Mouse (Mus musculus) forebrain, embryonic 12.5 days (tissue): ENCODE measurements around the gene Retnlg. TPM values are rescaled to one million over a fixed set of nuclear protein-coding genes. Genes with fewer than 3 reads are reported as not detected.
"Not testable (repeated sequence)": the region's sequence is repeated elsewhere in the genome, so short reads cannot be mapped to it uniquely, and the experiment has no call there.

Experiments
- ATAC-seq: fragments of 200-750 bp; cut with Nextera tagmentation; 2 replicates; pipeline ENCODE4 v1.8.0; 2017; ENCODE audit warnings: moderate TSS enrichment; ENCODE audit not compliant: low FRiP score
- H3K27ac ChIP-seq: fragments of 300-500 bp; sonication (generic); 2 replicates; pipeline ENCODE4 v1.5.1; 2016; ENCODE audit warnings: mild to moderate bottlenecking
- H3K27me3 ChIP-seq: fragments of 300-500 bp; sonication (generic); 2 replicates; pipeline ENCODE4 v1.6.1; 2016; ENCODE audit warnings: mild to moderate bottlenecking
- H3K36me3 ChIP-seq: fragments of 300-500 bp; sonication (generic); replicated peaks from 2 replicates; pipeline ENCODE4 v1.6.1; 2016; ENCODE audit warnings: mild to moderate bottlenecking
- H3K4me1 ChIP-seq: fragments of 300-500 bp; sonication (generic); 2 replicates; pipeline ENCODE4 v1.6.1; 2016
- H3K4me2 ChIP-seq: fragments of 300-500 bp; sonication (generic); 2 replicates; pipeline ENCODE4 v1.6.1; 2016; ENCODE audit warnings: mild to moderate bottlenecking, moderate library complexity
- H3K4me3 ChIP-seq: fragments of 300-500 bp; sonication (generic); replicated peaks from 2 replicates; pipeline ENCODE4 v1.5.1; 2016; ENCODE audit warnings: mild to moderate bottlenecking
- H3K9ac ChIP-seq: fragments of 300-500 bp; sonication (generic); 2 replicates; pipeline ENCODE4 v1.6.1; 2016; ENCODE audit warnings: mild to moderate bottlenecking
- H3K9me3 ChIP-seq: fragments of 300-500 bp; sonication (generic); 2 replicates; pipeline ENCODE4 v1.6.1; 2016
- WGBS: fragments of 180-500 bp; shearing (Covaris S2); methylation state at CpG from one replicate; pipeline ENCODE4 v1.1.7; 2016; 5-methylcytosine and 5-hydroxymethylcytosine counted together
- polyA plus RNA-seq: library from polyadenylated mRNA; unstranded; fragments of >200 nt; fragmentation: Nextera tagmentation; extraction: Ambion mirVana; gene quantifications from 2 replicates; pipeline ENCODE4 v1.2.1, GENCODE M21; 2016

Retnlg gene
- not detected in 2 replicates for polyA plus RNA-seq

DNA sequence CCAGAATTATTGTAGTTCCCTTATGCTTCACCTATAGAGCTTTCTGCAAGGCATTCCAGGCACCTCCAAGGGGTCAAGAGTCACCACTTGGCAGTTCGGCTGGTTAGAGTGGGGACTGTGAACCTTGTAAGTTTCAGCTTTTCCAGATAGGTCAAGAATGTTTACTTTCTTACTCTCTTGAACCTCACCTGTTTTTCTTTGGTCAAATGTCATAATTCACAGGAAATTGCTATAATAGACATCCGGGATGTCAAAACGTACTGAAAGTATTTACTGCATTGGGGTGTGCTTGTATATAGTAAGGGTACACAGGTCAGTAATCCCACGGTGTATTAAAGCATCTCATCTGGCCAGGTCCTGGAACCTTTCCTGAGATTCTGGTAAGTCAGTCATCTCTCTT is at the start of gene Retnlg:
Gene Retnlg (plus strand): TSS at position 301 of the 400 bp plus-strand sequence.
- H3K4me2 ChIP-seq = no peak within 1 kb of the TSS
- 90% methylated on average over 4 of the region's 4 CpGs for WGBS
- no peaks in the 10 kb centered on the region for H3K27me3 ChIP-seq
- no peak within 1 kb of the TSS for H3K27ac ChIP-seq
- H3K4me3 ChIP-seq = no peak within 1 kb of the TSS
- no peaks in the 10 kb centered on the region for H3K9me3 ChIP-seq
- ATAC-seq = no peak
- H3K36me3 ChIP-seq = no peaks in the 10 kb centered on the region
- H3K4me1 ChIP-seq = no peaks in the 10 kb centered on the region
- no peak within 1 kb of the TSS for H3K9ac ChIP-seq

DNA sequence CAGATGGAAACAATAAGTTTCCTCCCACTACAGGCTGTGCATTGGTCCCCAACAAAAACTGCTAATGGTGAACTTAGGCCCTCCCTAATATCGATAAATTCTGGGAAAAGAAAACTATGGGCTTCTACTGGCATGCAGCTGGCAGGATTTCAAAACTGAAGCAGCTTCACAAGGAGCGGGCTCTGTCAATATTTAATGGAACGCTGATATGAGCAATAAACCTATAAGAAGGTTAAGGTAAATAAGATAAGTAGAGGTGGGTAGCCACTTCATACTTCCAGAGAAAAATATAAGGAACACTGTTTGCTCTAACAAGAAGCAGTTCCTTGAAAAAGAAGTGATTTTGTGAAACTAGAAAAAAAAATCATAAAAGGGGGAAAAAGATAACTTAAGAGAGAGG is 45.9 kb upstream of the Retnlg start:
- Histone ChIP-seq H3K27ac (no peak overlapping the region), H3K27me3 (no peaks in the 10 kb centered on the region), H3K4me3 (no peak overlapping the region), H3K36me3 (no peaks in the 10 kb centered on the region), H3K4me2 (no peak overlapping the region), H3K9ac (no peak overlapping the region), H3K4me1 (no peaks in the 10 kb centered on the region), H3K9me3 (no peaks in the 10 kb centered on the region)
- 89% methylated on average over 3 of the region's 3 CpGs for WGBS
- ATAC-seq = no peak

DNA sequence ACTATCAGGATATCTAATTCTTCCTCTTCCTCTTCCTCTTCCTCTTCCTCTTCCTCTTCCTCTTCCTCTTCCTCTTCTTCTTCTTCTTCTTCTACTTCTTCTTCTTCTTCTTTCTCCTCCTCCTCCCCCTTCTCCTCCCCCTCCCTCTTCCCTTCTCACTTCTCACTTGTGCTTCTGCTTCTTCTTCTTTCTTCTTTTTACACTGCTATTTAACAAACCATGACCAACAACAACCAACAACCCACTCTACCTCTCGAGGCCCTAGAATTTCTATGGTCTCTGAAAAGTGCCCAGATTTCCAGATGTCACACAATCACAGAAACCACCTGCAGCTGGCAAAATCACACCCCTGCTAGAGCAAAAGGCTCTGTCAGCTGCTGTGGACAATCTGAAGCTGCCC is 44.8 kb upstream of the Retnlg start:
- no peak overlapping the region for H3K27ac ChIP-seq
- no peak overlapping the region for H3K4me3 ChIP-seq
- no peak for ATAC-seq
- no peaks in the 10 kb centered on the region for H3K27me3 ChIP-seq
- H3K4me1 ChIP-seq = no peaks in the 10 kb centered on the region
- 68% methylated on average over 1 of the region's 1 CpGs for WGBS
- no peak overlapping the region for H3K4me2 ChIP-seq
- H3K9me3 ChIP-seq = no peaks in the 10 kb centered on the region
- no peak overlapping the region for H3K9ac ChIP-seq
- H3K36me3 ChIP-seq = no peaks in the 10 kb centered on the region

DNA sequence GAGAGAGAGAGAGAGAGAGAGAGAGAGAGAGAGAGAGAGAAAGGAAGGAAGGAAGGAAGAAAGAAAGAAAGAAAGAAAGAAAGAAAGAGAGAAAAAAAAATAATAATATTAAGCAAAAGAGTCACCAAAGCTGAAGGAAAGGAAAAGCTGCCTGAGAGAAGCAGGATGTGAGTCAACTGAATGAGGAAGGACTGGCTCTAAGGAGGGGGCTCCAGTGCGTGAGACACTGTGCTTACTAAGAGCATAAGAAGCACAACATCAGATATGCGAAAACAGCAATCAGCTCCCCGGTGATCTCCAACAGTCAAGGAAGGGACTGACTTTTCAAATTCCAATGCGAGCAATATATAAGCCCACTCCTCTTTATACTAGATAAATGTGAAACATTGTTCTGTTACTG is 43.4 kb upstream of the Retnlg start:
- no peak for ATAC-seq
- no peaks in the 10 kb centered on the region for H3K27me3 ChIP-seq

DNA sequence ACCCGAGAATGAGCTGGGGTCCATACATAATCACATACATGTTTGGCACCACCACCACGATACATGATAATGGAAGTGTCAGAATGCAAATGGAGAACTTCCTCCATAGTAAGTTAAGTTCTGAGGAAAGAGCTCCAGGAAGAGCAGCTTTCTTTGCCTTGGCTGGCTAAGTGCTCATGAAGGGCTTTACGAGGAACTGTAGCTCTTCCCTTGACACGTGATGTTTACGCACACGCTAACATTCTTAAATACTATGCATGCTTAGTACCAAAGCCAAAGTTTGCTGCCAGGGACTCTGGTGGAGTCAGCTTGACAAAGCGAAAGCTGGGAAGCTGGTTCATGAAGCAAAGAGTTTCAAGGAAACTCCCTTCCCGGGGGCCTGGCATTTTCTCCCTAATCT is 40.4 kb upstream of the Retnlg start:
- H3K9me3 ChIP-seq = no peaks in the 10 kb centered on the region

More for the DNA sequence above, 43.4 kb upstream of the Retnlg start:
- H3K27ac ChIP-seq = no peak overlapping the region
- no peak overlapping the region for H3K4me2 ChIP-seq
- 85% methylated on average over 4 of the region's 4 CpGs for WGBS
- no peak overlapping the region for H3K4me3 ChIP-seq
- H3K36me3 ChIP-seq = no peaks in the 10 kb centered on the region
- H3K9me3 ChIP-seq = no peaks in the 10 kb centered on the region
- no peaks in the 10 kb centered on the region for H3K4me1 ChIP-seq
- no peak overlapping the region for H3K9ac ChIP-seq

DNA sequence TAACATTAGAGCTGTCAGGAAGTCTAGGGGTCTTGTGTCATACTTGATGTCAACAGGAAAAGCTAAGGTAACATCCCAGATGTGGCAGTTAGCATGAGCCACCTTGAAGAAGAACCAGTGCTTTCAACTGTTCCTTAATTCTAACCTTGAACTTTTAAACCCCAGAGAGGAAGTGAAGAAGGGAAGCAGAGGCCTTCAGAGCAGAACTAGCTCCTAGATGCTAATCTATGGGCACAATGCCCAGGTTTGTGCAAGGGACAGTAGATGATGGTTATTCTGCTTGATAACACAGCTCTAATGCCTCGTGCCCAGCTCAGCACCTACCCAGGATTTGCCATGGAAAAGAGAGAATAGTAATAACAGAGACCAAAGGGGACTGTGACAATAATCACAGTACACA is 38.8 kb upstream of the Retnlg start:
- WGBS = 59% methylated on average over 1 of the region's 1 CpGs
- not testable (repeated sequence) for H3K4me3 ChIP-seq, H3K36me3 ChIP-seq, H3K27me3 ChIP-seq, H3K27ac ChIP-seq, H3K9me3 ChIP-seq, H3K4me2 ChIP-seq, H3K9ac ChIP-seq, ATAC-seq, H3K4me1 ChIP-seq

More for the DNA sequence above, 40.4 kb upstream of the Retnlg start:
- Histone ChIP-seq H3K27me3 (no peaks in the 10 kb centered on the region), H3K4me1 (no peaks in the 10 kb centered on the region), H3K4me2 (no peak overlapping the region), H3K4me3 (no peak overlapping the region), H3K36me3 (no peaks in the 10 kb centered on the region), H3K9ac (no peak overlapping the region), H3K27ac (no peak overlapping the region)
- 93% methylated on average over 8 of the region's 8 CpGs for WGBS
- no peak for ATAC-seq

DNA sequence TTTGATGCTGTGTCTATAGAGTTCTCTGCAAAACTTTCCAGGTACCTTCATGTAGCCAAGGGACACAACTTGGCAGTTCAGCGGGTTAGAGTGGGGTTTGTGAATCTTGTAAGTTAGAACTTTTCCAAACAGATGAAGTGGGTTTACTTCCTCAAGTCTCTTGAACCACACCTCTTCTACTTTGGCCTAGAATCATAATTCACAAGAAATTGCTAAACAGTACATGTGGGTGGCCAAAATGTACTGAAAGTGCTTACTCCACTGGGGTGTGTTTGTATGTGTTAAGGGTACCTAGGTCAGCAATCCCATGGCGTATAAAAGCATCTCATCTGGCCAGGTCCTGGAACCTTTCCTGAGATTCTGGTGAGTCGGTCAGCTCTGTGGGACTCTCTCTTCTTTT is 30.2 kb upstream of the Retnlg start, which contains the start of gene Retnla:
Gene Retnla (plus strand): TSS at position 286 of the 400 bp plus-strand sequence.
- Histone ChIP-seq H3K9ac (no peak within 1 kb of the TSS), H3K36me3 (no peaks in the 10 kb centered on the region), H3K4me1 (no peaks in the 10 kb centered on the region), H3K4me2 (no peak within 1 kb of the TSS), H3K4me3 (no peak within 1 kb of the TSS), H3K9me3 (no peaks in the 10 kb centered on the region), H3K27me3 (no peaks in the 10 kb centered on the region), H3K27ac (no peak within 1 kb of the TSS)
- whole genome bisulfite sequencing = 90% methylated on average over 3 of the region's 3 CpGs
- no peak for ATAC-seq

DNA sequence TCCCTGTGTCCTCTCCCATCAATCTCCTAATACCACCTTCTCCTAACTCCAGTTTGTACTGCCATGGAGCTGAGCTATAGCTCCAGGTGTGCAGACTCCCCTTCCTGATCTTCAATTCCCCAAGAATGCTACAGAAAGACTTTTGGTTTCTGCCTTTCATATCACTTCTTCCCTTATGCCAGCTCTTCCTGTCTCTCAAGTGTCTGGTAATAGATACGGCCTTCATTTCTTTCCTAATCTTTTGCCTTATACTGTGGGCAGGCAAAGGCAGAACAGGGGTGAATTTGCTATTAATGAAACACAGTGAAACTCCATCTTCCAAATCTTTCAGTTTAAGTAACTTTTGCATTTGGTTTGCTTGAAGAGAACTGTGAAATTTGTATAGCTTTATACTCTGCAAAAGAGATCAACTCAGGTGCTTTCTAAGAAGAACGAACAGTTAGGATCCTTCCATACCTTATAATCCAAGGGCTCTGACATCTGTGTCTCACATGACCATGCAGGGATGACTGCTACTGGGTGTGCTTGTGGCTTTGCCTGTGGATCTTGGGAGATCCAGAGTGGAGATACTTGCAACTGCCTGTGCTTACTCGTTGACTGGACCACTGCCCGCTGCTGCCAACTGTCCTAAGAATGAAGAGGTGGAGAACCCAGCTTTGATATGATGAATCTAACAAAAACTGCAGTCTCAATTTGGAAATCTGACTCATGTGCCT is 28.6 kb upstream of the Retnlg start:
- Histone ChIP-seq H3K27ac (no peak overlapping the region), H3K4me2 (no peak overlapping the region), H3K4me3 (no peak overlapping the region), H3K4me1 (no peaks in the 10 kb centered on the region), H3K27me3 (no peaks in the 10 kb centered on the region), H3K9me3 (no peaks in the 10 kb centered on the region), H3K9ac (no peak overlapping the region), H3K36me3 (no peaks in the 10 kb centered on the region)
- WGBS = 93% methylated on average over 4 of the region's 4 CpGs
- no peak for ATAC-seq

DNA sequence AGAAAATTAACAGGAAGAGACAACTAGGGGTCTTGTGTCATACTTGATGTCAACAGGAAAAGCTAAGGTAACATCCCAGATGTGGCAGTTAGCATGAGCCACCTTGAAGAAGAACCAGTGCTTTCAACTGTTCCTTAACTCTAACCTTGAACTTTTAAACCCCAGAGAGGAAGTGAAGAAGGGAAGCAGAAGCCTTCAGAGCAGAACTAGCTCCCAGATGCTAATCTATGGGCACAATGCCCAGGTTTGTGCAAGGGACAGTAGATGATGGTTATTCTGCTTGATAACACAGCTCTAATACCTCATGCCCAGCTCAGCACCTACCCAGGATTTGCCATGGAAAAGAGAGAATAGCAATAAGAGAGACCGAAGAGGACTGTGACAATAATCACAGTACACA is 7.4 kb upstream of the Retnlg start:
- not testable (repeated sequence) for ATAC-seq, H3K27ac ChIP-seq, H3K4me2 ChIP-seq, H3K9me3 ChIP-seq, H3K4me1 ChIP-seq, H3K36me3 ChIP-seq, H3K27me3 ChIP-seq, H3K9ac ChIP-seq, H3K4me3 ChIP-seq
- WGBS = 86% methylated on average over 1 of the region's 1 CpGs

DNA sequence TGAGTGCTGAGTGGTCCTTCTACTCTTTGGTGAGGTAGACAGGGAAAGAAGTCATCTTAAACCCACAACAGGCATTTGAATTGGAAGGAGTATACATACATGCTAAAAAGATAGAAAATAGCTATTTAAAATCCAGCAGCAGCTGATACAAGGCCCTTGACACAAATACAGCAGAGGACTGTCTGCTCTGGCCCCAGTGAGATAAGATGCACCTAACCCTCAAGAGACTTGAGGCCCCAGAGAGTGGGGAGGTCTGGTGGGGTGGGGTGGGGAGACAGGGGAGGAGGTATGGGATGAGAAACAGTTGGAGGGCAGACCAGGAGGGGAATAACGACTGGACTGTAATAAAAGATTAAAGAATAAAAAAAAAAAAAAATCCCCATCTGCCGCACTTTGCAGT is 4.7 kb upstream of the Retnlg start:
- no peaks in the 10 kb centered on the region for H3K36me3 ChIP-seq
- no peaks in the 10 kb centered on the region for H3K4me1 ChIP-seq
- WGBS = 74% methylated on average over 2 of the region's 2 CpGs
- no peak overlapping the region for H3K4me2 ChIP-seq
- no peaks in the 10 kb centered on the region for H3K9me3 ChIP-seq
- H3K9ac ChIP-seq = no peak overlapping the region
- no peak overlapping the region for H3K27ac ChIP-seq
- no peak for ATAC-seq
- no peaks in the 10 kb centered on the region for H3K27me3 ChIP-seq
- no peak overlapping the region for H3K4me3 ChIP-seq

DNA sequence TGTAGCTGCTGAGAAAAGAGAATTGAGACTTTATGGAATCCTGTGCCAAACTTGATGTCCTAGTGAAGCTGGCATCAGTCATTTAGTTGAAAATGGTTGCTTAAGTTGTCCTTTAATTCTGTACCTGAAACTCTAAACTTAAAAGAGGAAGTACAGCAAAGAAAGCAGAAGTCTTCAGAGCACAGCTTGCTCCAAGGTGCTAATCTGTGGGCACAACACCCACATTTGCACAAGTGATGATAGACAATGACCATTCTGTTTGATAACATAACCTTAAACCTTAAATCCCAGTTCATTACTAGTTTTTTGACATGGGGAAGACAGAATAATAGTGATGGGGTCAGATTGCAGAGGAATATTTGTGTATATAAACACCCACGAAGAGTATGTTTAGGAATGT is 3.8 kb upstream of the Retnlg start:
- no peak overlapping the region for H3K4me2 ChIP-seq
- WGBS = 89% methylated on average over 1 of the region's 1 CpGs
- H3K4me1 ChIP-seq = no peaks in the 10 kb centered on the region
- H3K4me3 ChIP-seq = no peak overlapping the region
- H3K27ac ChIP-seq = no peak overlapping the region
- H3K27me3 ChIP-seq = no peaks in the 10 kb centered on the region
- H3K9me3 ChIP-seq = no peaks in the 10 kb centered on the region
- no peak overlapping the region for H3K9ac ChIP-seq
- no peaks in the 10 kb centered on the region for H3K36me3 ChIP-seq
- ATAC-seq = no peak

DNA sequence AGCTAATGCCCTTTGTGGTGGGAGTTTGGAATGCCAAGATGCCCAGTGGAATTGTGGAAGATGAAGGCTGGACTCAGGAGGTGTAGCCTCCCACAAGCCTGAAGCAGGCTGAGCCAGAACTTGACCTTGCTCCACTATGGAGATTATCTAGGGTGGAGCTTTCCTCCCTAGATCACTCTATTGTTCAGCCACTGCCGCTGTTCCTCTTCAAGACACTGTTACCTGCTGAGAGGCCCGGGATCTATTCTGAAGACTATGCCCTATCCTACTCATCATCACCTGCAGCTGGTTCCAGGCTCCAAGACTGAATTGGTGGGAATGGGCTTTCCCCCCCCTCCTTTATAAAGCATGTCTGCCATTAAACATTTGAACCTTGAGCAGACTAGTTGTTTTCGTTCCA is 2.8 kb upstream of the Retnlg start:
- no peak overlapping the region for H3K9ac ChIP-seq
- H3K4me3 ChIP-seq = no peak overlapping the region
- WGBS = 72% methylated on average over 3 of the region's 3 CpGs
- H3K27ac ChIP-seq = no peak overlapping the region
- H3K9me3 ChIP-seq = no peaks in the 10 kb centered on the region
- no peak for ATAC-seq
- no peaks in the 10 kb centered on the region for H3K4me1 ChIP-seq
- H3K27me3 ChIP-seq = no peaks in the 10 kb centered on the region
- H3K36me3 ChIP-seq = no peaks in the 10 kb centered on the region
- H3K4me2 ChIP-seq = no peak overlapping the region

DNA sequence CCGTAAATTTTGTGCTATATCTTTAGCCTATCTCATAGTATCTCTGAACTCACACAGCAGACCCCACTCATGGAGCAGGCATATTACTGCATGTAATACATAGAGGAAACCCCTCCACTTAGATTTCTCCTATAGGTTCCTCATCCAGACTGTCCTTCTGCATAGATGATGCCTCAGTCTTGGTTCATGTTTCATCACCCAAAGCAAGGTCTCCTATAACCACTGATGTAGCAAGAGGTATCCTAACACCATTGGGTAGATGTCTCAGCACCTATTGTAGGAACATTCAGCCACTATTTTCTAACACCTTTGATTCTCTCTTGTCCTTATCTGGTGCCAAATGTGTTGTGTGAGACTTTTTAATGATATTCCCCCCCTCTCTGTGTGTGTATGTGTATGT is 667 bp upstream of the Retnlg start:
- no peak for ATAC-seq
- whole genome bisulfite sequencing = 84% methylated on average over 1 of the region's 1 CpGs
- Histone ChIP-seq H3K27me3 (no peaks in the 10 kb centered on the region), H3K27ac (no peak overlapping the region), H3K9me3 (no peaks in the 10 kb centered on the region), H3K4me2 (no peak overlapping the region), H3K36me3 (no peaks in the 10 kb centered on the region), H3K4me1 (no peaks in the 10 kb centered on the region), H3K4me3 (no peak overlapping the region), H3K9ac (no peak overlapping the region)
